Mouse (Mus musculus) heart, adult 2 months (tissue): ENCODE results near the gene Slc6a6.

Source experiments
- CTCF ChIP-seq: fragments of 200-600 bp; IDR thresholded peaks from 2 replicates; pipeline ENCODE4 v1.8.1; 2022; ENCODE audit warnings: antibody characterized with exemption, mild to moderate bottlenecking, moderate library complexity
- EP300 ChIP-seq: fragments of 200-500 bp; IDR thresholded peaks from 2 replicates; pipeline ENCODE4 v1.6.1; 2011; ENCODE audit warnings: low read depth, low read length, control low read depth; ENCODE audit not compliant: insufficient read depth

DNA sequence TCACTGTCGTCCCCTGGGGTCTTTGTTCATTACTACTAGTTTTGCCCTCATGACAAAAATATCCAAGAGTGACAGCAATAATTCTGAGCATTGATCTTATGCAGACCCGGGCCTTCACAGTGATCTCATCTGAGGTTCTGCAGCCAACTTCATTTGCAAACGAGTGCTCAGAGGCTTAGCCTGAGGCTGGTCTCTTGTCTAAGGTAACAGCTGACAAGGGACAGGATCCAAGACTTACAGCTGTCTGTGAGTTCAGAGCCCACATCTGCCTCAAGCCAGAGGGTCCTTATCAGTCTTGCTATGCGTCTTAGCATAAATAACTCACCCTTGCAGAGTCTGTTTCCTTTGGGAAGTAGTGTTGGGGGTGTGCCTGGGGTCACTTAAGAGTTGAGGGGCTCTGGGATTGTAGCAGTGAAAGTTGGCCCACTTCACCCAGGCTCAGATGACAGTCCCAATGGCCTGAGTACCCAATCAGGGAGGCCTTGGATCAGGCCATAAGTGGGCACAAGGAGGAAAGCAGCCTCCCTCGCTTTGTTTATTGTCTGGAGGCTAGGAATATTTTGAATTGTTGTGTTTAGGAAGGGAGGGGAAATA, 9.0 kb upstream of the Slc6a6 start:
- TF ChIP-seq EP300: no peak
- TF ChIP-seq CTCF: no peak
